ENCODE assay signal across 9 mouse cellular contexts in genomic region chr11:102140508-102140907, GRCm38 (mm10). TPM values are rescaled to one million over a fixed set of nuclear protein-coding genes. Genes with fewer than 3 reads are reported as not detected.
DNase-seq lines count a peak whose midpoint lies in the region; ATAC-seq and TF ChIP-seq lines count a peak whose summit lies in the region.
"Had no signal": no experiment of that assay in that cellular context is flagged by ENCODE, and none has a peak within 500 bp of the region (broad histone marks: within the 10 kb centered on the region; RNA-seq: fewer than 3 reads in every experiment).

No protein-coding gene starts in this region.

- peaks cover 2% of the 10 kb centered on the region; the same call in 1 of the 2 replicates for H3K79me2 ChIP-seq in liver, adult 2 months (ENCODE audit: control insufficient read depth, insufficient read depth, low read length)

- H3K27me3 ChIP-seq in liver, adult 2 months (ENCODE audit: control insufficient read depth, insufficient read depth, low read length), result no peaks in the 10 kb centered on the region
- peaks cover 36% of the 10 kb centered on the region for H3K27me3 ChIP-seq in liver, embryonic 11.5 days (replicated peaks; ENCODE audit: control insufficient read depth, insufficient read depth, low read length)
- H3K27me3 ChIP-seq in liver, embryonic 13.5 days, result peaks cover 49% of the 10 kb centered on the region

- no peaks in the 10 kb centered on the region for H3K36me3 ChIP-seq in liver, adult 2 months (ENCODE audit: control insufficient read depth, insufficient read depth, low read length)
- no peaks in the 10 kb centered on the region for H3K36me3 ChIP-seq in liver, embryonic 11.5 days (ENCODE audit: control insufficient read depth, insufficient read depth, low read length)
- no peaks in the 10 kb centered on the region for H3K36me3 ChIP-seq in liver, embryonic 13.5 days
- H3K36me3 ChIP-seq: hindbrain, embryonic 15.5 days had no signal

- peak; percentile 57 for TF ChIP-seq CTCF in liver, adult 2 months (IDR thresholded peaks at IDR 0.05; ENCODE audit: low read depth, low read length)

- peaks cover 9% of the 10 kb centered on the region for H3K4me1 ChIP-seq in liver, adult 2 months (ENCODE audit: control insufficient read depth, insufficient read depth, low read length)
- peaks cover under 1% of the 10 kb centered on the region for H3K4me1 ChIP-seq in liver, embryonic 11.5 days (replicated peaks; ENCODE audit: control insufficient read depth, insufficient read depth, low read length)
- peaks cover 13% of the 10 kb centered on the region for H3K4me1 ChIP-seq in liver, embryonic 13.5 days (replicated peaks)

- WGBS in liver, adult 2 months, result 8% methylated on average over 5 of the region's 5 CpGs
- 4% methylated on average over 5 of the region's 5 CpGs for WGBS in liver, embryonic 11.5 days
- WGBS in liver, embryonic 13.5 days (ENCODE audit: insufficient replicate concordance), result 2% methylated on average over 5 of the region's 5 CpGs

- no peak overlapping the region for H3K4me2 ChIP-seq in liver, embryonic 11.5 days
- H3K4me2 ChIP-seq in liver, embryonic 13.5 days, result no peak overlapping the region
- H3K4me2 ChIP-seq: hindbrain, embryonic 15.5 days had no signal

- intact Hi-C loops in heart, postnatal 10 days (cut with DNase I), result loop anchor here (1.0 kb wide), 1 partner anchor 38 kb away; no protein-coding TSS in a partner anchor

- no peak overlapping the region for H3K9ac ChIP-seq in liver, adult 2 months (ENCODE audit: low read depth, low read length)
- H3K9ac ChIP-seq in liver, embryonic 11.5 days (ENCODE audit: low read depth, low read length), result no peak overlapping the region
- no peak overlapping the region for H3K9ac ChIP-seq in liver, embryonic 13.5 days
- H3K9ac ChIP-seq: hindbrain, embryonic 15.5 days had no signal

- no peak for ATAC-seq in liver, embryonic 11.5 days (replicated peaks; ENCODE audit: low FRiP score)
- ATAC-seq in liver, embryonic 13.5 days (ENCODE audit: low read depth), result no peak

- H3K4me3 ChIP-seq in liver, adult 2 months (ENCODE audit: insufficient read depth, low read depth, low read length), result no peak overlapping the region
- H3K4me3 ChIP-seq in liver, embryonic 11.5 days (ENCODE audit: low read depth, low read length), result no peak overlapping the region
- no peak overlapping the region for H3K4me3 ChIP-seq in liver, embryonic 13.5 days (replicated peaks)
- H3K4me3 ChIP-seq: hindbrain, embryonic 15.5 days had no signal

- TF ChIP-seq POLR2A in liver, adult 2 months (IDR thresholded peaks at IDR 0.05; ENCODE audit: extremely low read depth, insufficient read depth, low read length), result no peak

- no peaks in the 10 kb centered on the region for H3K9me3 ChIP-seq in liver, embryonic 11.5 days (ENCODE audit: control insufficient read depth, low read length)
- no peaks in the 10 kb centered on the region for H3K9me3 ChIP-seq in liver, embryonic 13.5 days (replicated peaks)
- H3K9me3 ChIP-seq: hindbrain, embryonic 15.5 days had no signal

- DNase-seq in adrenal gland, adult (ENCODE audit: inconsistent age in 2 of 2, low spot score in 1 of 2), result peak; percentile 45 to 88
- DNase-seq in adrenal gland, postnatal 4 days (ENCODE audit: low spot score in 2 of 2), result no peak
- DNase-seq in liver, adult 2 months (ENCODE audit: extremely low read depth, low read depth, low spot score), result peak; percentile 60
- DNase-seq in liver, embryonic 11.5 days (ENCODE audit: low spot score), result no peak
- peak; percentile 16 for DNase-seq in brain, embryonic 18.5 days (ENCODE audit: low read depth, low spot score)
- peak; percentile 60 to 81 for DNase-seq in heart, postnatal 10 days
- DNase-seq in liver, embryonic 13.5 days, result peak; percentile 24
- DNase-seq in right cerebral cortex, postnatal 25 days, result peak; percentile 23

- H3K27ac ChIP-seq in liver, adult 2 months (replicated peaks; ENCODE audit: insufficient read depth, low read depth, low read length), result no peak overlapping the region
- H3K27ac ChIP-seq in liver, embryonic 11.5 days (ENCODE audit: low read depth, low read length), result no peak overlapping the region
- no peak overlapping the region for H3K27ac ChIP-seq in liver, embryonic 13.5 days
- H3K27ac ChIP-seq: hindbrain, embryonic 15.5 days had no signal

RNA-seq across cellular contexts. Expression of gene Nags, which starts 4.8 kb away (rescaled TPM):
- 1 to 10 TPM; 1.3 to 3.1 TPM for total RNA-seq in adrenal gland, postnatal 4 days (2021)
- total RNA-seq in liver, adult 2 months (2014; rRNA removed), result 58.6 and 81.5 TPM in 2 replicates
- 135 and 155 TPM in 2 replicates for polyA plus RNA-seq in liver, adult 2 months (2012; rRNA removed)
- polyA plus RNA-seq in liver, embryonic 11.5 days (2014; fragmentation: Nextera tagmentation; extraction: Ambion mirVana), result 4.9 and 5.1 TPM in 2 replicates
- under 1 TPM in 1 of 2 experiments, not detected in 1; 0.12 TPM for total RNA-seq in heart, postnatal 10 days (2021)
- 8.7 and 11.2 TPM in 2 replicates for polyA plus RNA-seq in liver, embryonic 13.5 days (2015; fragmentation: Nextera tagmentation; extraction: Ambion mirVana)
- polyA plus RNA-seq: hindbrain, embryonic 15.5 days had no signal

RNA-seq across cellular contexts. Expression of gene Tmem101, which starts 15.7 kb away (rescaled TPM):
- total RNA-seq in adrenal gland, postnatal 4 days (2021), result 10 to 100 TPM; 21.8 to 22.5 TPM
- 4.2 and 7.7 TPM in 2 replicates for total RNA-seq in liver, adult 2 months (2014; rRNA removed)
- 9.2 and 13.5 TPM in 2 replicates for polyA plus RNA-seq in liver, adult 2 months (2012; rRNA removed)
- polyA plus RNA-seq in liver, embryonic 11.5 days (2014; fragmentation: Nextera tagmentation; extraction: Ambion mirVana), result 25.7 and 26.0 TPM in 2 replicates
- total RNA-seq in heart, postnatal 10 days (2021), result 10 to 100 TPM; 13.7 to 14.7 TPM
- polyA plus RNA-seq in liver, embryonic 13.5 days (2015; fragmentation: Nextera tagmentation; extraction: Ambion mirVana), result 12.8 and 14.3 TPM in 2 replicates

RNA-seq across cellular contexts. Expression of gene Pyy, which starts 32.9 kb away (rescaled TPM):
- total RNA-seq in adrenal gland, postnatal 4 days (2021), result 10 to 100 TPM in 1 of 2 experiments, not detected in 1; 25.9 TPM
- not detected in 2 replicates for total RNA-seq in liver, adult 2 months (2014; rRNA removed)
- polyA plus RNA-seq in liver, adult 2 months (2012; rRNA removed), result 0.35 TPM in 1 of 2 replicates, not detected in the other
- polyA plus RNA-seq in liver, embryonic 11.5 days (2014; fragmentation: Nextera tagmentation; extraction: Ambion mirVana), result 1.0 and 2.4 TPM in 2 replicates
- total RNA-seq in heart, postnatal 10 days (2021), result not detected
- not detected in 2 replicates for polyA plus RNA-seq in liver, embryonic 13.5 days (2015; fragmentation: Nextera tagmentation; extraction: Ambion mirVana)

RNA-seq across cellular contexts. Expression of gene Ppy, which starts 39.4 kb away (rescaled TPM):
- total RNA-seq in adrenal gland, postnatal 4 days (2021), result 1 to 10 TPM in 1 of 2 experiments, not detected in 1; 7.4 TPM
- total RNA-seq in liver, adult 2 months (2014; rRNA removed), result not detected in 2 replicates
- not detected in 2 replicates for polyA plus RNA-seq in liver, adult 2 months (2012; rRNA removed)
- polyA plus RNA-seq in liver, embryonic 11.5 days (2014; fragmentation: Nextera tagmentation; extraction: Ambion mirVana), result not detected in 2 replicates
- not detected for total RNA-seq in heart, postnatal 10 days (2021)
- not detected in 2 replicates for polyA plus RNA-seq in liver, embryonic 13.5 days (2015; fragmentation: Nextera tagmentation; extraction: Ambion mirVana)
- polyA plus RNA-seq: hindbrain, embryonic 15.5 days had no signal

RNA-seq across cellular contexts. Expression of gene Lsm12, which starts 44.6 kb away (rescaled TPM):
- total RNA-seq in adrenal gland, postnatal 4 days (2021), result 10 to 100 TPM; 83.5 to 83.6 TPM
- 11.4 and 14.1 TPM in 2 replicates for total RNA-seq in liver, adult 2 months (2014; rRNA removed)
- polyA plus RNA-seq in liver, adult 2 months (2012; rRNA removed), result 24.3 and 24.5 TPM in 2 replicates
- 80.1 and 83.2 TPM in 2 replicates for polyA plus RNA-seq in liver, embryonic 11.5 days (2014; fragmentation: Nextera tagmentation; extraction: Ambion mirVana)
- total RNA-seq in heart, postnatal 10 days (2021), result 10 to 100 TPM; 58.5 to 61.4 TPM
- polyA plus RNA-seq in liver, embryonic 13.5 days (2015; fragmentation: Nextera tagmentation; extraction: Ambion mirVana), result 92.6 and 95.3 TPM in 2 replicates

Comparison
In these comparisons a context has a peak if more than half of its experiments do, and no peak if none do; other contexts are left out.
1. DNase-seq: peak in adrenal gland, adult (2 of 2), liver, adult 2 months (single experiment), brain, embryonic 18.5 days (single experiment), heart, postnatal 10 days (2 of 2), liver, embryonic 13.5 days (single experiment) and right cerebral cortex, postnatal 25 days (single experiment); none in adrenal gland, postnatal 4 days (0 of 2) and liver, embryonic 11.5 days (single experiment).
2. RNA of gene Nags, which starts 4.8 kb away (total RNA-seq): 58.6 to 81.5 TPM in liver, adult 2 months; 1.3 to 3.1 TPM in adrenal gland, postnatal 4 days and 0.12 TPM in heart, postnatal 10 days; every median in the first group is over 10 times any median in the second.